Mouse (Mus musculus) ES-Bruce4 (cell line): ENCODE data around the gene Mmd. TPM values are rescaled to one million over a fixed set of nuclear protein-coding genes. Genes with fewer than 3 reads are reported as not detected.

Experiments
- H3K27ac ChIP-seq: 2 replicates; pipeline ENCODE4 v1.5.1; 2012; ENCODE audit warnings: low read length, inconsistent platforms; ENCODE audit not compliant: insufficient read depth
- H3K27me3 ChIP-seq: 2 replicates; pipeline ENCODE4 v1.6.1; 2012; ENCODE audit warnings: mild to moderate bottlenecking, low read length, inconsistent platforms; ENCODE audit not compliant: control insufficient read depth, poor library complexity, insufficient read depth, severe bottlenecking
- H3K36me3 ChIP-seq: 2 replicates; pipeline ENCODE4 v1.6.1; 2012; ENCODE audit warnings: inconsistent platforms, mild to moderate bottlenecking, low read length, moderate library complexity; ENCODE audit not compliant: control insufficient read depth, poor library complexity, insufficient read depth, severe bottlenecking
- H3K4me1 ChIP-seq: one replicate; pipeline ENCODE4 v1.8.1; 2011; ENCODE audit warnings: low read length; ENCODE audit not compliant: control insufficient read depth, insufficient read depth
- H3K4me3 ChIP-seq: 2 replicates; pipeline ENCODE4 v1.5.1; 2011; ENCODE audit warnings: low read depth, mild to moderate bottlenecking, low read length
- H3K9ac ChIP-seq: 2 replicates; pipeline ENCODE4 v1.6.1; 2012; ENCODE audit warnings: low read depth, mild to moderate bottlenecking, inconsistent platforms; ENCODE audit not compliant: poor library complexity, severe bottlenecking
- H3K9me3 ChIP-seq: replicated peaks from 2 replicates; pipeline ENCODE4 v1.6.1; 2012; ENCODE audit warnings: mild to moderate bottlenecking, low read length, inconsistent platforms; ENCODE audit not compliant: control insufficient read depth, poor library complexity, insufficient read depth, severe bottlenecking
- CTCF ChIP-seq: IDR thresholded peaks from one replicate; pipeline ENCODE4 v1.8.1; 2011; ENCODE audit warnings: low read depth, low read length
- EP300 ChIP-seq: IDR thresholded peaks from 2 replicates; pipeline ENCODE4 v1.6.1; 2011; ENCODE audit warnings: low read depth, low read length; ENCODE audit not compliant: insufficient read depth
- POLR2A ChIP-seq: IDR thresholded peaks from one replicate; pipeline ENCODE4 v1.8.1; 2011; ENCODE audit warnings: low read length; ENCODE audit not compliant: insufficient read depth
- polyA plus RNA-seq: library from polyadenylated mRNA; stranded (reverse); fragments of >200 nt; gene quantifications from 2 replicates; pipeline ENCODE4 v1.2.4, GENCODE M21; 2011; ENCODE audit warnings: low read depth; ENCODE audit not compliant: missing spikeins, insufficient read depth, insufficient read length

Mmd gene
- polyA plus RNA-seq, 1 experiment: 19.6 TPM

DNA sequence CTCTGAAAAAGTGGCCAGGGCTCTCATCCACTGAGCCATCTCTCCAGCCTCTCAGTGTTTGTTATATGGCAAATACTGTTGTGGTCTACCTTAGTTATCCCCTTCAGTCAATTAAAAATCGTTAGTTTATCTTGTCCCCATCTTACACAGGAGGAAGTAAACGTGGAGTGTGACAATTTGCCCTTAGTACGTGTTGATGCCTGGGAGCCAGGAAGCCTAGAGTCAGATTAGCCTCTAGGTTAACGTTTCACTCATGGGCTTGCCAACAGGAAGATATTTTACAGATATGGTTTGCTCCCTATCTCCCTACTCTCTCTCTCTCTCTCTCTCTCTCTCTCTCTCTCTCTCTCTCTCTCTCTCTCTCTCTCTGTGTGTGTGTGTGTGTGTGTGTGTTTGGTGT lies 33.9 kb downstream of the Mmd start:
- Histone ChIP-seq H3K27me3 (no peaks in the 10 kb centered on the region), H3K4me3 (no peak overlapping the region), H3K36me3 (no peaks in the 10 kb centered on the region), H3K4me1 (no peaks in the 10 kb centered on the region), H3K27ac (no peak overlapping the region), H3K9me3 (no peaks in the 10 kb centered on the region), H3K9ac (no peak overlapping the region)
- TF ChIP-seq CTCF (no peak), EP300 (no peak), POLR2A (no peak)

DNA sequence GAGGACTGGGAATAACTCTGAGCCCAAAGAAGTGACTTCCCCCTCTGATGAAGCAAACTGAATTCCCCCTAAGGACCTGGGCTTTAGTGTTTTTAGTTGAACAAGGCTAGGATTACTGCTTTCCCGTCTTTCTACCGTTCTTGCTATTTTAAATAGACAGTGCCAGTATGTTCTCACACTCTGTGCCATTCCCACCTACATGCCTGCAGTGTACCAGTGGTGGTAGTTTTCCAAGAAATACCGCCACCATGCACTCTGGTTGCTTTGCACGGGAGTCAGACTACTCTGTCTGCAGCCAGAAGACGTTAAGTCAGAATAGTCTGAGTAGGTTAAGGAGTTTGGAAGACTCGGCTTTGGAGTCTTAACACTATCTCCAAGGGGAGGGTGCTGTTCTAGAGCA lies 34.3 kb downstream of the Mmd start:
- Histone ChIP-seq H3K27me3 (no peaks in the 10 kb centered on the region), H3K9me3 (no peaks in the 10 kb centered on the region), H3K9ac (no peak overlapping the region), H3K4me3 (no peak overlapping the region), H3K27ac (no peak overlapping the region), H3K4me1 (no peaks in the 10 kb centered on the region), H3K36me3 (no peaks in the 10 kb centered on the region)
- no peak for TF ChIP-seq CTCF
- TF ChIP-seq POLR2A: no peak

DNA sequence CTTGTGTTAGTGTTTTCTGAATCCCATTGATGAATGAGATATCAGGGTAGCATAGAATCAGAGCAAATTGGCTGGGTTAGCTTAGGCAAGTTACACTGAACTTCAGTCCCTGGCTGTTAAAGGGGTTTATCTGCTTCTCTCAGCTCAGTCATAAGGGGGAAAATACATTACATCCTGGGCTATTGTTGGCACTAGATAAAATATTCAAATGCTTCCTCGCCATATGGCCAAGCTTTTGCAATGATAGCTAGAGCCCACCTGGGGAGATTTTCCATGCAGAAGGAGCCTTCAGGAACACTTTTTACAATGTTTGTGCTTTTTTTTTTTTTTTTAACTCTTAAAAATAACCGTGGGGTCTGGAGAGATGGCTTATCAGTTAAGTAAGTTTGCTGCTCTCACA lies 34.8 kb downstream of the Mmd start:
- no peak overlapping the region for H3K4me3 ChIP-seq
- TF ChIP-seq POLR2A (no peak), EP300 (no peak), CTCF (no peak)
- no peak overlapping the region for H3K27ac ChIP-seq
- H3K9ac ChIP-seq: no peak overlapping the region
- H3K27me3 ChIP-seq: no peaks in the 10 kb centered on the region
- no peaks in the 10 kb centered on the region for H3K4me1 ChIP-seq
- H3K9me3 ChIP-seq: no peaks in the 10 kb centered on the region
- H3K36me3 ChIP-seq: no peaks in the 10 kb centered on the region

DNA sequence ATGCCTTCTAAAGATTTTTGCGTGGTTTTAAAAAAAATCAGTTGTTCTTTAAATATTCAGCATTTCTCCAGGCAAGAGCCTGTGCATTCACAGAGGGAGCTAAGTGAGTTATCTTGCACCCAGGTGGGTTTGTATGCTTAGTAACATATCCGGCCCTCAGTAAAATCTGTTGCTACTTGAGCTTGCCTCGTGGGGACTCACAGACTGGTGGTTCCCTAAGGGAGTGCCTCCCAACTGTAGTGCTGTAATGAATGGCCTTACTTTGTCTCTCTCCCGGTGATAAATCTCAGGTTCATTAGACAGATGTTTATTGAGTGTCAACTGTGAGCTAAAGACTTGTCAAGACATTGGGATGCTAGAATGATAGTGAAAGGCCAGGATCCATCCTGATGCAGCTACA lies 35.4 kb downstream of the Mmd start:
- no peak overlapping the region for H3K4me3 ChIP-seq
- H3K27ac ChIP-seq: no peak overlapping the region
- no peaks in the 10 kb centered on the region for H3K36me3 ChIP-seq

DNA sequence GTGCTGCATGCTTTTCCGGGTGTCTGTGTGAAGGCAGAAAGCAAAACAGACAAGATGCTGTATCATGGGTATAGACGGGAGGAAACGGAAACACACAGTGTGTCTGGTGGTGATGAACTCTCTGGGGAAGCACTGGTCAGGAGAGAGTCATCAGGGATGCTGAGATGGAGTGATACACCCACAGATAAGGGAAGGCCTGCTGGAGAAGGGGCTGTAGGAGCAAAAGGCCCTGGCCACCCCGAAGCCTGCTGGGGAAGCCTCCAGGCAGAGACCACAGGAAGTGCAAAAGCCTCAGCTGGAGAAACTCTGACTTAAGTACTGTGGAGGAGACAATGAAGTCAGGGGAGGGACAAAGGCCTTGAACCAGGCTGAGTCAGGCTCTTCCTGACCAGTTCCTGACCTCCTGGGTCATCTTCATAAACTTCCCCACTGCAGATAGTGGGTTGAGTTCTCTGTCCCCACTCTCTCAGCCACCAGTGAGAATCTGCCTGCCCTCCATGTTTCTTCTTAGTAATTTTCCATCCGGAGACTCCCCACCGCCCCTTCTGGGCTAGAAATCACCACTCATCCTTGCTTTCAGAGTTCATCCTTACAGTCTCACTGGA lies 37.4 kb downstream of the Mmd start:
- Histone ChIP-seq H3K36me3 (no peaks in the 10 kb centered on the region), H3K27me3 (no peaks in the 10 kb centered on the region), H3K4me1 (no peaks in the 10 kb centered on the region), H3K9ac (no peak overlapping the region), H3K4me3 (no peak overlapping the region), H3K9me3 (no peaks in the 10 kb centered on the region), H3K27ac (no peak overlapping the region)
- no peak for TF ChIP-seq CTCF
- no peak for TF ChIP-seq EP300

More for the DNA sequence above, 35.4 kb downstream of the Mmd start:
- H3K27me3 ChIP-seq: no peaks in the 10 kb centered on the region
- no peak overlapping the region for H3K9ac ChIP-seq
- H3K9me3 ChIP-seq: no peaks in the 10 kb centered on the region
- TF ChIP-seq EP300: no peak
- no peak for TF ChIP-seq POLR2A
- no peak for TF ChIP-seq CTCF
- H3K4me1 ChIP-seq: no peaks in the 10 kb centered on the region

DNA sequence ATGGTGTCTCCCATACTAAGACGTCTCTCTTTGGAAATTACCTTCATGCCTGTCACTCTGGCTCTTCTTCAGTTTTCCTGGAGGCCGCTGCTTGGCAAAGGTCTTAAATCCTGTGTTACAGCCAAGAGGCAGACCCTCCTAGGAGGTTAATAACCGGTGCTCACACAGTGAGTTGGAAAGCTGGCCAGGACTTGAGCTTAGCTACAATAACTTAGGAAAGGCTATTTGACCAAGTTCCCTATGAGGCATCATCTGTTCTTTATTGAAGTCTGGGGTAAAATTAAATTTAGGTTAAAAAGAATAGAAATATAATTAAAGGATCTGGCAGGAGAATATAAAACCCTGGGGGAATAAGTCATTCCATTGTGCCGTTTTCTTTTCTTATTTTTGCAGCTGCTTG lies 41.9 kb downstream of the Mmd start:
- Histone ChIP-seq H3K27ac (no peak overlapping the region), H3K27me3 (no peaks in the 10 kb centered on the region), H3K9me3 (no peaks in the 10 kb centered on the region), H3K4me1 (no peaks in the 10 kb centered on the region), H3K4me3 (no peak overlapping the region), H3K36me3 (no peaks in the 10 kb centered on the region), H3K9ac (no peak overlapping the region)
- no peak for TF ChIP-seq EP300
- no peak for TF ChIP-seq POLR2A
- TF ChIP-seq CTCF: no peak
